7 mouse cellular contexts compared by ENCODE assay signal in the genomic region with DNA sequence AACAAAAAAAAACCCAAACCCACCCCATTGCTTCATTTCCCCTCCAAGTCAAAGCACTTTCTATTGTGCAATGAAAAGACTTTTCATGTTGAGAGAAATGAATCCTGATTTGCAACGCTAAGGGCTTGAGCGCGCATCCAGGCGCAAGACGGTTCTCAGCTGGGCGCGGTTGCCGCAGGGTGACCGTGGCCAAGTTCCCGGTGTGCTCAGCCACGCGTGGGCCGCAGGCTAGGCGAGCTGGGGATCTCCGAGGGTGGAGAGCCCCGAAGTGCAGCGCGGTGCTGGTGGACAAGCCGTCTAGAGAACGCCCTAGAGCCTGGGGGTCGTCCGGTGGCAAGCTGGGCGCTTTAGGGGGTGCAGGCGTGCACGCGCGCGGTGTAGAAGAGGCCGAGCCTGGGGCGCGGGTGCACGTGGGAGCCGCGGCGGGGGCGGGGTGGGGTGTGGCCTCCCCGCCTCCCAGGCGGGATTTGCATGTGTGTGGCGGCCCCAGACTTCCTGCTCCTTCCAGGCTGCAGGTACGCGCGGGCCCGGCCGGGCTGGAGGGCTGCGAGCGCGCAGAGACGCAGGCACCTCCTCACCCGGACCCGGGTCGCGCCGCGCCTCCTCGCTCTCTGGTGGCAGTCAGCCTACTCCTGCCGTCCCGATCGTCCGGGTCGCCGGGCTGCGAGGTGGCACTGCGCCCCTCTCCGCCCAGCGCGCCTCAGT. TPM values are rescaled to one million over a fixed set of nuclear protein-coding genes. Genes with fewer than 3 reads are reported as not detected.
DNase-seq lines count a peak whose midpoint lies in the region; ATAC-seq lines count a peak whose summit lies in the region.

Gene Itpr3 (plus strand): TSS at position 493 of the 705 bp plus-strand sequence.

- peak within 1 kb of the TSS; percentile 97 for H3K4me2 ChIP-seq in intestine, embryonic 15.5 days (replicated peaks)
- peak within 1 kb of the TSS; percentile 90 for H3K4me2 ChIP-seq in neural tube, embryonic 15.5 days

- H3K36me3 ChIP-seq in intestine, embryonic 15.5 days: no peaks in the 10 kb centered on the region
- no peaks in the 10 kb centered on the region for H3K36me3 ChIP-seq in neural tube, embryonic 15.5 days

- peak; percentile 85 for ATAC-seq in intestine, embryonic 15.5 days
- ATAC-seq in neural tube, embryonic 15.5 days (ENCODE audit: low FRiP score): peak; percentile 41; the same call in 1 of the 2 replicates

- no peaks in the 10 kb centered on the region for H3K27me3 ChIP-seq in intestine, embryonic 15.5 days (replicated peaks)
- H3K27me3 ChIP-seq in neural tube, embryonic 15.5 days (replicated peaks): peaks cover 66% of the 10 kb centered on the region

- peak within 1 kb of the TSS; percentile 70 for H3K4me3 ChIP-seq in intestine, embryonic 15.5 days (replicated peaks)
- peak within 1 kb of the TSS; percentile 49 for H3K4me3 ChIP-seq in neural tube, embryonic 15.5 days (replicated peaks)

- peak within 1 kb of the TSS; percentile 77 for H3K9ac ChIP-seq in intestine, embryonic 15.5 days
- H3K9ac ChIP-seq in neural tube, embryonic 15.5 days (replicated peaks): peak within 1 kb of the TSS; percentile 51

- H3K4me1 ChIP-seq in intestine, embryonic 15.5 days (replicated peaks): peaks cover 38% of the 10 kb centered on the region
- peaks cover 24% of the 10 kb centered on the region for H3K4me1 ChIP-seq in neural tube, embryonic 15.5 days

- DNase-seq in T-cell, adult 2 months (ENCODE audit: low spot score): peak; percentile 81
- DNase-seq in cerebellum, postnatal 10 days: peak; percentile 60 to 65
- DNase-seq in gastrocnemius, postnatal 4 days (ENCODE audit: low spot score in 2 of 2): peak; percentile 49 to 66
- DNase-seq in lung, adult 18-20 months: peak; percentile 85 to 87
- DNase-seq in thymus, postnatal 4 days: peak; percentile 94

- H3K9me3 ChIP-seq in intestine, embryonic 15.5 days: no peaks in the 10 kb centered on the region
- H3K9me3 ChIP-seq in neural tube, embryonic 15.5 days (replicated peaks): no peaks in the 10 kb centered on the region

- WGBS in intestine, embryonic 15.5 days: under 1% methylated on average over 64 of the region's 66 CpGs
- WGBS in neural tube, embryonic 15.5 days: under 1% methylated on average over 66 of the region's 66 CpGs

- peak within 1 kb of the TSS; percentile 94 for H3K27ac ChIP-seq in intestine, embryonic 15.5 days
- peak within 1 kb of the TSS; percentile 66 for H3K27ac ChIP-seq in neural tube, embryonic 15.5 days (replicated peaks)

RNA-seq across cellular contexts. Expression of gene Itpr3, which starts in this region (rescaled TPM):
- 1 to 10 TPM; 8.7 to 9.1 TPM for total RNA-seq in gastrocnemius, postnatal 4 days (2021)
- polyA plus RNA-seq in intestine, embryonic 15.5 days (2015; fragmentation: Nextera tagmentation; extraction: Ambion mirVana): 13.0 and 14.5 TPM in 2 replicates
- 0.82 and 2.9 TPM in 2 replicates for polyA plus RNA-seq in neural tube, embryonic 15.5 days (2015; fragmentation: Nextera tagmentation; extraction: Ambion mirVana)

Comparison
In these comparisons a context has a peak if more than half of its experiments do, and no peak if none do; other contexts are left out.
1. Peak in every context shown above with its lines: DNase-seq, ATAC-seq, H3K4me3 ChIP-seq and H3K27ac ChIP-seq.